Mouse (Mus musculus): ENCODE results near the gene Tuba1c. TPM values are rescaled to one million over a fixed set of nuclear protein-coding genes. Genes with fewer than 3 reads are reported as not detected.

Gene Tuba1c
- polyA plus RNA-seq, 2 experiments = 273 to 277 TPM

GRCm38 (mm10) chr15:99014496-99015030, 15.1 kb upstream of the Tuba1c start:
- Histone ChIP-seq H3K9me3 (ENCODE audit: control insufficient read depth, low read length) (no peaks in the 10 kb centered on the region), H3K4me2 (ENCODE audit: low read depth) (no peak overlapping the region), H3K27ac (no peak overlapping the region), H3K9ac (replicated peaks) (no peak overlapping the region), H3K36me3 (replicated peaks; ENCODE audit: control insufficient read depth, insufficient read depth, low read depth) (no peaks in the 10 kb centered on the region), H3K4me3 (ENCODE audit: insufficient read depth in 1 of 2, low read depth in 2 of 2, low read length in 2 of 2) (no peak overlapping the region), H3K4me1 (replicated peaks; ENCODE audit: control insufficient read depth in 2 of 2, insufficient read depth in 2 of 2, low read length in 1 of 2) (peaks cover 0 to 8% of the 10 kb centered on the region in 2 experiments; a peak in 2 of 4 replicates), H3K27me3 (ENCODE audit: control insufficient read depth, insufficient read depth, low read length) (no peaks in the 10 kb centered on the region)
- 40% methylated on average over 9 of the region's 9 CpGs for WGBS (ENCODE audit: insufficient replicate concordance)
- no peak for DNase-seq (ENCODE audit: low read depth in 3 of 3, low spot score in 3 of 3)
- ATAC-seq (ENCODE audit: insufficient read depth) = no peak
- TF ChIP-seq EP300 (IDR thresholded peaks at IDR 0.05; ENCODE audit: low read depth) (no peak), CTCF (IDR thresholded peaks at IDR 0.05; ENCODE audit: low read depth) (no peak)

- DNase-seq (ENCODE audit: low read depth in 3 of 3, low spot score in 3 of 3) = no peak
- Histone ChIP-seq H3K36me3 (replicated peaks; ENCODE audit: control insufficient read depth, insufficient read depth, low read depth) (no peaks in the 10 kb centered on the region), H3K4me2 (ENCODE audit: low read depth) (no peak overlapping the region), H3K9me3 (ENCODE audit: control insufficient read depth, low read length) (no peaks in the 10 kb centered on the region), H3K9ac (replicated peaks) (no peak overlapping the region), H3K27ac (no peak overlapping the region), H3K4me1 (replicated peaks; ENCODE audit: control insufficient read depth in 2 of 2, insufficient read depth in 2 of 2, low read length in 1 of 2) (peaks cover 0 to 8% of the 10 kb centered on the region in 2 experiments; a peak in 2 of 4 replicates), H3K27me3 (ENCODE audit: control insufficient read depth, insufficient read depth, low read length) (no peaks in the 10 kb centered on the region), H3K4me3 (ENCODE audit: insufficient read depth in 1 of 2, low read depth in 2 of 2, low read length in 2 of 2) (no peak overlapping the region)
- 54% methylated on average over 8 of the region's 8 CpGs for WGBS (ENCODE audit: insufficient replicate concordance)
- no peak for TF ChIP-seq EP300 (IDR thresholded peaks at IDR 0.05; ENCODE audit: low read depth)
- no peak for TF ChIP-seq CTCF (IDR thresholded peaks at IDR 0.05; ENCODE audit: low read depth)
- peak; percentile 41; the same call in 1 of the 2 replicates for ATAC-seq (ENCODE audit: insufficient read depth)
Observed at GRCm38 (mm10) chr15:99017355-99017761, 12.3 kb upstream of the Tuba1c start.

- no peak for ATAC-seq (ENCODE audit: insufficient read depth)
Observed at GRCm38 (mm10) chr15:99017986-99018385, 11.7 kb upstream of the Tuba1c start.

GRCm38 (mm10) chr15:99018630-99019029, 11.1 kb upstream of the Tuba1c start:
- DNase-seq (ENCODE audit: low read depth in 3 of 3, low spot score in 3 of 3) (no peak), ATAC-seq (ENCODE audit: insufficient read depth) (no peak)
- Histone ChIP-seq H3K4me3 (ENCODE audit: insufficient read depth in 1 of 2, low read depth in 2 of 2, low read length in 2 of 2) (no peak overlapping the region), H3K27ac (no peak overlapping the region), H3K36me3 (replicated peaks; ENCODE audit: control insufficient read depth, insufficient read depth, low read depth) (no peaks in the 10 kb centered on the region), H3K9me3 (ENCODE audit: control insufficient read depth, low read length) (no peaks in the 10 kb centered on the region), H3K4me1 (replicated peaks; ENCODE audit: control insufficient read depth in 2 of 2, insufficient read depth in 2 of 2, low read length in 1 of 2) (peaks cover 0 to 8% of the 10 kb centered on the region in 2 experiments; a peak in 2 of 4 replicates), H3K9ac (replicated peaks) (no peak overlapping the region), H3K27me3 (ENCODE audit: control insufficient read depth, insufficient read depth, low read length) (no peaks in the 10 kb centered on the region), H3K4me2 (ENCODE audit: low read depth) (no peak overlapping the region)
- 64% methylated on average over 4 of the region's 4 CpGs for WGBS (ENCODE audit: insufficient replicate concordance)
- TF ChIP-seq CTCF (IDR thresholded peaks at IDR 0.05; ENCODE audit: low read depth) = no peak
- TF ChIP-seq EP300 (IDR thresholded peaks at IDR 0.05; ENCODE audit: low read depth) = no peak

More at GRCm38 (mm10) chr15:99017986-99018385, 11.7 kb upstream of the Tuba1c start:
- H3K27ac ChIP-seq = no peak overlapping the region
- no peaks in the 10 kb centered on the region for H3K36me3 ChIP-seq (replicated peaks; ENCODE audit: control insufficient read depth, insufficient read depth, low read depth)
- H3K27me3 ChIP-seq (ENCODE audit: control insufficient read depth, insufficient read depth, low read length) = no peaks in the 10 kb centered on the region
- no peak overlapping the region for H3K4me3 ChIP-seq (ENCODE audit: insufficient read depth in 1 of 2, low read depth in 2 of 2, low read length in 2 of 2)
- peaks cover 0 to 8% of the 10 kb centered on the region in 2 experiments; a peak in 2 of 4 replicates for H3K4me1 ChIP-seq (replicated peaks; ENCODE audit: control insufficient read depth in 2 of 2, insufficient read depth in 2 of 2, low read length in 1 of 2)
- no peak overlapping the region for H3K4me2 ChIP-seq (ENCODE audit: low read depth)
- H3K9ac ChIP-seq (replicated peaks) = no peak overlapping the region
- TF ChIP-seq CTCF (IDR thresholded peaks at IDR 0.05; ENCODE audit: low read depth) (no peak), EP300 (IDR thresholded peaks at IDR 0.05; ENCODE audit: low read depth) (no peak)
- 69% methylated on average over 9 of the region's 9 CpGs for WGBS (ENCODE audit: insufficient replicate concordance)
- no peak for DNase-seq (ENCODE audit: low read depth in 3 of 3, low spot score in 3 of 3)
- H3K9me3 ChIP-seq (ENCODE audit: control insufficient read depth, low read length) = no peaks in the 10 kb centered on the region

- Histone ChIP-seq H3K4me2 (ENCODE audit: low read depth) (no peak overlapping the region), H3K36me3 (replicated peaks; ENCODE audit: control insufficient read depth, insufficient read depth, low read depth) (no peaks in the 10 kb centered on the region), H3K27ac (no peak overlapping the region), H3K27me3 (ENCODE audit: control insufficient read depth, insufficient read depth, low read length) (no peaks in the 10 kb centered on the region), H3K4me3 (ENCODE audit: insufficient read depth in 1 of 2, low read depth in 2 of 2, low read length in 2 of 2) (no peak overlapping the region), H3K9ac (replicated peaks) (no peak overlapping the region), H3K9me3 (ENCODE audit: control insufficient read depth, low read length) (no peaks in the 10 kb centered on the region), H3K4me1 (replicated peaks; ENCODE audit: control insufficient read depth in 2 of 2, insufficient read depth in 2 of 2, low read length in 1 of 2) (peaks cover 0 to 8% of the 10 kb centered on the region in 2 experiments; a peak in 2 of 4 replicates)
- TF ChIP-seq EP300 (IDR thresholded peaks at IDR 0.05; ENCODE audit: low read depth) (no peak), CTCF (IDR thresholded peaks at IDR 0.05; ENCODE audit: low read depth) (no peak)
- 60% methylated on average over 8 of the region's 8 CpGs for WGBS (ENCODE audit: insufficient replicate concordance)
- no peak for DNase-seq (ENCODE audit: low read depth in 3 of 3, low spot score in 3 of 3)
- ATAC-seq (ENCODE audit: insufficient read depth) = no peak
Observed at GRCm38 (mm10) chr15:99019436-99019835, 10.3 kb upstream of the Tuba1c start.

All from liver, embryonic 14.5 days (tissue).